Mouse (Mus musculus): ENCODE data around the gene Nrg4. TPM values are rescaled to one million over a fixed set of nuclear protein-coding genes. Genes with fewer than 3 reads are reported as not detected.

Gene Nrg4
- polyA plus RNA-seq, 1 experiment: not detected

GRCm38 (mm10) chr9:55327234-55327615, 581 bp upstream of the Nrg4 start:
- TF ChIP-seq GATA1 (IDR thresholded peaks at IDR 0.05; ENCODE audit: low read length): no peak

GRCm38 (mm10) chr9:55325564-55326514, 805 bp downstream of the Nrg4 start:
- TF ChIP-seq GATA1 (IDR thresholded peaks at IDR 0.05; ENCODE audit: low read length): no peak

GRCm38 (mm10) chr9:55325061-55325460, 1.6 kb downstream of the Nrg4 start:
- TF ChIP-seq GATA1 (IDR thresholded peaks at IDR 0.05; ENCODE audit: low read length): no peak

GRCm38 (mm10) chr9:55324516-55324915, 2.1 kb downstream of the Nrg4 start:
- no peak for TF ChIP-seq GATA1 (IDR thresholded peaks at IDR 0.05; ENCODE audit: low read length)

DNA sequence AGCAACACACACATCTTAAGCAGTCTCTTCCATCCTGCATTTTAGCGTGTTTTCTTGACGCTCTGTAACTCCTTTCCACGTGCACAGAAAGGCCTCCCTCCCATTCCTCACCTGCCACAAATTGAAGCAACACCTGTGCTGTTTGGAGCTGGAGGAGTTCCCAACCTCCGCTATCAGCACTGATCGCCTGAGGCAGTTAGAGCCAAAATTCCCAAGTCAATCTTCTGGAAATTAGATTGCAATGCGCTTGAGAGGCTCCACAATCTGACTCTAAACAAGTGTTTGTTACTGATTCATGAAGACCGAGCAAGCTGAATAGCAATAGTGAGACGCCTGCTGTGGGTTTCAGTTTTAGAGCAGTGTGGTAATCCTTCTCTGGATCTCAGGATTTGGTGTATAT, 2.6 kb downstream of the Nrg4 start:
- TF ChIP-seq GATA1 (IDR thresholded peaks at IDR 0.05; ENCODE audit: low read length): no peak

DNA sequence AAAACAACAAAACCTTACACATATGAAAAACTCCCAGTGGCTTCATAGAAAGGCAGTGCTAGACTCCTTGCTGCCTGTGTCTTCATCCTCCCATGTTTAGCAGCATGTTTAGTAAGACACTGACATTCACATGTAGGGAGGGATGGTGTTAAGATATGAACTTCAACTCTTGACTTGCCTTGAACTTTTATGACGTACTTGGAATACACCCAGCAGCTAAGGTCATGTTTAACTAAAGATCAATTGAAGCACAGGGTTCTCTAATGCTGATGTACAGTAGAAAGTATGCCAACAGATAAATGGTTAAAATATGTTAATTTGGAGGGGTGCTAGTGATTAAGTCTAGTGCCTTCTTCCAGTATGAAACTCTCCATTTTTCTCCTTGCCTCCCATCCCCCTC, 4.0 kb downstream of the Nrg4 start:
- TF ChIP-seq GATA1 (IDR thresholded peaks at IDR 0.05; ENCODE audit: low read length): no peak

DNA sequence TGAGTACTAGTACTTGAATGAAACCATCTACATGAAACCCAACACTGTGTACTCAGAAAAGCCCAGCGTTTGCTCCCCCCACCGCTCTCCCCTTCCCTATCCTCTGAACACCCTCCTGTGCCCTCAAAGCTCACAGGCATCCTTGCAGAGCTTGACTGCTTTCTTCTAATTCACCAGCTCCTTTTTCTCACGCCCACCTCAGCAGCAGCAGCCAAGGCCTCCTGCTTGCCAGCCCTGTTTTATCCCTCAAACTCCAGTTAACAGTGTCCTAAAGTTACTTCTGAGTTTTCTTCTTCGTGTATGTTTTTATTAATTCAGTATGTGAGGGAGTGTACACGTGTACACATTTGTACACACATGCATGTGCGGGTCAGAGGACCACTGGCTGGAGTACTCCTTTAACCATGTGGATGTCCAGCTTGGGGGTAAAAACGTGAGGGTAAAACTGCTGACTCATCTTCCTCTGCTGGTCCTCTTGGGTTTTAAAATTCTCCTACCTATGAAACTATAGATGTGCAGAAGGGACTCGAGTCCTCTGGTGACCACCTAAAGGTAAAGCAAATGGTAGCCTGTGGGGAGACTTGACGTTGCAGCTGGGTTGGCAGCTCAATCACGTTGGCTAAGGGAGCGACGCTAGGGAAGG, 12.9 kb downstream of the Nrg4 start:
- TF ChIP-seq GATA1 (IDR thresholded peaks at IDR 0.05; ENCODE audit: low read length): no peak

GRCm38 (mm10) chr9:55311560-55311959, 15.1 kb downstream of the Nrg4 start:
- no peak for TF ChIP-seq GATA1 (IDR thresholded peaks at IDR 0.05; ENCODE audit: low read length)

- no peak for TF ChIP-seq GATA1 (IDR thresholded peaks at IDR 0.05; ENCODE audit: low read length)
These were observed 18.2 kb downstream of the Nrg4 start for GRCm38 (mm10) chr9:55308455-55308854.

DNA sequence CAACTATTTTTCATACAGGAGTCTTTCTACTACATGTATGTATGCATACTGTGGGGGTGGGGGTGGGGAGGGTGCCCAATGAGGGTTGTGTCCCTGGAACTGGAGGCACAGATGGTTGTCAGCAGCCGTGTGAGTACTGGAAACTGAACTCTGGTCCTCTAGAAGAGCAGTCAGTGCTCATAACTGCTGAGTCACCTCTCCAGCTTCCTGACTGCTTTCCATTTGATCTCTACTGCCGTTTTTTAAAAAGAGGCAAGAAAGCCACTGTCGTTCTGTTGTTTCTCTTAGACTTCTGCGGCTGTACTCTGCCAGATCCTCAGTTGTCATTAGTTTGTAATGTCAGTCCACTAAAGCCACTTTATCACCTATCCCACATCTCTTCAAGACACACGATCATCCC, 19.1 kb downstream of the Nrg4 start:
- no peak for TF ChIP-seq GATA1 (IDR thresholded peaks at IDR 0.05; ENCODE audit: low read length)

GRCm38 (mm10) chr9:55307066-55307465, 19.6 kb downstream of the Nrg4 start:
- TF ChIP-seq GATA1 (IDR thresholded peaks at IDR 0.05; ENCODE audit: low read length): no peak

GRCm38 (mm10) chr9:55296221-55296620, 30.4 kb downstream of the Nrg4 start:
- no peak for TF ChIP-seq GATA1 (IDR thresholded peaks at IDR 0.05; ENCODE audit: low read length)

- no peak for TF ChIP-seq GATA1 (IDR thresholded peaks at IDR 0.05; ENCODE audit: low read length)
These were observed 34.7 kb downstream of the Nrg4 start for GRCm38 (mm10) chr9:55291966-55292365.

- TF ChIP-seq GATA1 (IDR thresholded peaks at IDR 0.05; ENCODE audit: low read length): no peak
These were observed 37.0 kb downstream of the Nrg4 start for GRCm38 (mm10) chr9:55289475-55290198.

DNA sequence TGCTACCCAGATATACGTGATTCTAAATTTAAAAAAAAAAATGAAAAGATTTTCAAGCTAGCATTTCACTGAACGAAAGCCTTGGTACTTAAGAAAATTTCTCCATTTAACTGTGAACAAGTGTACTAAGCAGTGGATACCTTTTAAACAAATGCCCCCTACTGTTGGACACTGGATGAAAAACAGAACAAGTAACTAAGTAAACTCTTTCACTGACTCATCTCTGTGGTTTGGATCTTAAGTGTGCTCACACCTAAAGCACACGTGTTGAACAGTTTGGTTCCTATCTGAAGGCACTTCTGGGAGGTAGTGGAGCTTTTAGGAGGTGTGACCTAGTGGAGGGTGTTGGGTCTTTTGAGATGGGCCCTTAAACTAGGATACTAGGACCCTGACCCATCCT, 41.4 kb downstream of the Nrg4 start:
- no peak for TF ChIP-seq GATA1 (IDR thresholded peaks at IDR 0.05; ENCODE audit: low read length)

GRCm38 (mm10) chr9:55283516-55283915, 43.1 kb downstream of the Nrg4 start:
- TF ChIP-seq GATA1 (IDR thresholded peaks at IDR 0.05; ENCODE audit: low read length): no peak
